Mouse (Mus musculus): ENCODE results near the gene Mdfic. TPM values are rescaled to one million over a fixed set of nuclear protein-coding genes. Genes with fewer than 3 reads are reported as not detected.

Mdfic gene
- polyA plus RNA-seq (2012; rRNA removed) = 2.3 and 5.0 TPM in 2 replicates

DNA sequence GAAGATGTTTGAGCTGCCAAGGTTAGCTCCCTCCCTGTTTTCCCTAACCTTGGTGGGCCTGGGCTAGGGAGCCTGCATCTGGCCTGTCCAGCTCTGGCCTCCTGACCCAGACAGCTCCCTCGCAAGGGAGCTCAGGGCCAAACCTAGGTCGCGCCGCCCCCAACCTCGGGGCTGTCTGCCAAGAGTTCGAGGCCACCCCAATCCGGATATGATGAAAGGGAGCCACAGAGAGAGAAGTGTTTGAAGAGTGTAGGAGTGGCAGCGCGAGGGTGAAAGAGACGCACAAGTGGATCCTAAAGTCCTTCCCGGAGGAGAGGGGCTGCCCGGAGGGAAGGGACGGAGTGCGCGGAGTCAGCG, at the start of gene Mdfic:
Gene Mdfic, plus strand, starts transcription at position 201 of the 357 bp plus-strand sequence.

